Mouse (Mus musculus) bone marrow, adult 2 months (tissue): ENCODE measurements around the gene Mef2c.

Experiments used
- CTCF ChIP-seq: fragments of 200-500 bp; IDR thresholded peaks from 2 replicates; pipeline ENCODE4 v1.5.1; 2011; ENCODE audit warnings: low read length, control low read depth; ENCODE audit not compliant: control insufficient read depth, insufficient read depth
- POLR2A ChIP-seq: fragments of 200-500 bp; IDR thresholded peaks from 2 replicates; pipeline ENCODE4 v1.6.1; 2011; ENCODE audit warnings: low read depth, mild to moderate bottlenecking, control low read depth, low read length, borderline replicate concordance; ENCODE audit not compliant: control insufficient read depth

DNA sequence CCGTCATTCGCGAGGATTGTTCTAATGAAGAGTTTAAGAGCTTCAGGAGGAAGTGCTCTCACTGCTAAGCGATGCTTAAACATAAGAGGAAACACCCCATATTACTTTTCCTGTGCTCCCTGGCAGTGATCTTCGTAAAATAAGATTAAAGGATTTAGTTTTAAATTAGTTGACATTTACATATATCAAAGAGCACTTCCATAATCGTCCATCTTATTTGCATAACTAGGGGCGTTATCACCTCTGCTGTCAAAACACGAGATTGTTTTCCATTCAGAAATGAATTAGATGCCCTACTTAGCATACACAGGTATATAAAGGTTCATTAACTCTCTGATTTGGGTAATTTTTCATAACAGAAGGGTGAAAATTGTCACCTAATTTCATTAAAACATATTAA is 71.0 kb downstream of the Mef2c start:
- TF ChIP-seq POLR2A = no peak
- no peak for TF ChIP-seq CTCF
